Mouse (Mus musculus): ENCODE measurements around the gene Ccdc87.
"Not testable (repeated sequence)": the region's sequence is repeated elsewhere in the genome, so short reads cannot be mapped to it uniquely, and the experiment has no call there.

DNA sequence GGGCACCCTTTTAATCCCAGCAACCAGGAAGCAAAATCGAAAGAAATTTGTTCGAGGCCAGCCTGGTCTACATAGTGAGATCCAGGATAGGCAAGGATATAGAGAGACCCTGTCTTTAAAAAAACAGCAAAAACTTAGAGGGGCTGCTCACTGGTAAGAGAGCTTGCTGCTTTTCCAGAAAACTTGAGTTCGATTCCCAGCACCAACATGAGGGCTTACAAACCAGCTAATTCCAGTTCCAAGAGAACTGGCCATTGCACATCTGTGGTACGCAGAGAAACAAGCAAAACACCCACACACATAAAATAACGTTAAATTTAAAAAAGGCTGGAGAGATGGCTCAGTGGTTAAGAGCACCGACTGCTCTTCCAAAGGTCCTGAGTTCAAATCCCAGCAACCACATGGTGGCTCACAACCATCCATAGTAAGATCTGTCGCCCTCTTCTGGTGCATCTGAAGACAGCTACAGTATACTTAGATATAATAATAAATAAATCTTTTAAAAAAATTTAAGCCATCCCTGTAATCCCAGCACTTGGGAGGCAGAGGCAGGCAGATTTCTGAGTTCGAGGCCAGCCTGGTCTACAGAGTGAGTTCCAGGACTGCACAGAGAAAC, 26.7 kb upstream of the Ccdc87 start:
- not testable (repeated sequence) for TF ChIP-seq POLR2A (IDR thresholded peaks at IDR 0.05; ENCODE audit: low read depth, low read length); CTCF (IDR thresholded peaks at IDR 0.05; ENCODE audit: borderline replicate concordance, insufficient read depth, low read length)

Measured in embryonic fibroblast, embryonic 13.5 days (primary cell).